Mouse (Mus musculus) stomach, embryonic 15.5 days (tissue): ENCODE data around the gene Homer2. TPM values are rescaled to one million over a fixed set of nuclear protein-coding genes. Genes with fewer than 3 reads are reported as not detected.

Source experiments
- ATAC-seq: fragments of 200-750 bp; cut with Nextera tagmentation; 2 replicates; pipeline ENCODE4 v1.8.0; 2017; ENCODE audit warnings: low read depth, moderate number of reproducible peaks, moderate TSS enrichment; ENCODE audit not compliant: insufficient read depth, low FRiP score
- H3K27ac ChIP-seq: fragments of 300-500 bp; sonication (generic); 2 replicates; pipeline ENCODE4 v1.5.1; 2015; ENCODE audit warnings: mild to moderate bottlenecking, inconsistent platforms
- H3K27me3 ChIP-seq: fragments of 300-500 bp; sonication (generic); replicated peaks from 2 replicates; pipeline ENCODE4 v1.6.1; 2015; ENCODE audit warnings: inconsistent platforms
- H3K36me3 ChIP-seq: fragments of 300-500 bp; sonication (generic); 2 replicates; pipeline ENCODE4 v1.6.1; 2015; ENCODE audit warnings: inconsistent platforms
- H3K4me1 ChIP-seq: fragments of 300-500 bp; sonication (generic); 2 replicates; pipeline ENCODE4 v1.6.1; 2015; ENCODE audit warnings: inconsistent platforms
- H3K4me2 ChIP-seq: fragments of 300-500 bp; sonication (generic); 2 replicates; pipeline ENCODE4 v1.6.1; 2015; ENCODE audit warnings: mild to moderate bottlenecking, inconsistent platforms
- H3K4me3 ChIP-seq: fragments of 300-500 bp; sonication (generic); replicated peaks from 2 replicates; pipeline ENCODE4 v1.5.1; 2015; ENCODE audit warnings: inconsistent platforms
- H3K9ac ChIP-seq: fragments of 300-500 bp; sonication (generic); 2 replicates; pipeline ENCODE4 v1.6.1; 2015; ENCODE audit warnings: inconsistent platforms
- H3K9me3 ChIP-seq: fragments of 300-500 bp; sonication (generic); 2 replicates; pipeline ENCODE4 v1.6.1; 2016; ENCODE audit warnings: inconsistent platforms
- WGBS: fragments of 180-500 bp; shearing (Covaris S2); methylation state at CpG from one replicate; pipeline ENCODE4 v1.1.7; 2015; 5-methylcytosine and 5-hydroxymethylcytosine counted together
- polyA plus RNA-seq: library from polyadenylated mRNA; unstranded; fragments of >200 nt; fragmentation: Nextera tagmentation; extraction: Ambion mirVana; gene quantifications from 2 replicates; pipeline ENCODE4 v1.2.1, GENCODE M21; 2015

Gene Homer2
- polyA plus RNA-seq = 37.9 and 50.0 TPM in 2 replicates

- H3K4me3 ChIP-seq = peak within 1 kb of the TSS; percentile 63
- peak within 1 kb of the TSS; percentile 77 for H3K27ac ChIP-seq
- peak; percentile 19; the same call in 1 of the 2 replicates for ATAC-seq
- 58% methylated on average over 14 of the region's 14 CpGs for WGBS
- H3K36me3 ChIP-seq = no peaks in the 10 kb centered on the region
- 0 out of 2 replicates have a peak, but pooled peaks cover 6% of the 10 kb centered on the region for H3K27me3 ChIP-seq
- H3K4me2 ChIP-seq = peak within 1 kb of the TSS; percentile 97
- H3K4me1 ChIP-seq = peaks cover 15% of the 10 kb centered on the region; the same call in 1 of the 2 replicates
- peak within 1 kb of the TSS; percentile 52 for H3K9ac ChIP-seq
- H3K9me3 ChIP-seq = no peaks in the 10 kb centered on the region
Measured at GRCm38 (mm10) chr7:81707471-81708140, at the start of gene Homer2. Gene Homer2, minus strand, starts transcription at chr7:81707527.

- H3K4me1 ChIP-seq = no peaks in the 10 kb centered on the region
- H3K36me3 ChIP-seq = no peaks in the 10 kb centered on the region
- H3K4me2 ChIP-seq = no peak overlapping the region
- WGBS = 80% methylated on average over 3 of the region's 3 CpGs
- no peak overlapping the region for H3K27ac ChIP-seq
- H3K4me3 ChIP-seq = no peak overlapping the region
- H3K9ac ChIP-seq = no peak overlapping the region
- H3K27me3 ChIP-seq = no peaks in the 10 kb centered on the region
- no peak for ATAC-seq
- H3K9me3 ChIP-seq = no peaks in the 10 kb centered on the region
Measured at GRCm38 (mm10) chr7:81747956-81748355, 40.6 kb upstream of the Homer2 start.

- 73% methylated on average over 4 of the region's 4 CpGs for WGBS
- no peak; the same call in 1 of the 2 replicates for ATAC-seq
Measured at GRCm38 (mm10) chr7:81744145-81744544, 36.8 kb upstream of the Homer2 start.

GRCm38 (mm10) chr7:81740010-81740409, 32.7 kb upstream of the Homer2 start:
- no peak for ATAC-seq
- H3K36me3 ChIP-seq = no peaks in the 10 kb centered on the region
- no peak overlapping the region for H3K4me2 ChIP-seq
- 86% methylated on average over 7 of the region's 7 CpGs for WGBS
- H3K4me3 ChIP-seq = no peak overlapping the region
- no peaks in the 10 kb centered on the region for H3K9me3 ChIP-seq
- no peak overlapping the region for H3K27ac ChIP-seq
- no peaks in the 10 kb centered on the region for H3K4me1 ChIP-seq
- H3K27me3 ChIP-seq = no peaks in the 10 kb centered on the region
- no peak overlapping the region for H3K9ac ChIP-seq

More at GRCm38 (mm10) chr7:81744145-81744544, 36.8 kb upstream of the Homer2 start:
- H3K4me1 ChIP-seq = no peaks in the 10 kb centered on the region
- no peaks in the 10 kb centered on the region for H3K36me3 ChIP-seq
- no peaks in the 10 kb centered on the region for H3K9me3 ChIP-seq
- H3K27me3 ChIP-seq = no peaks in the 10 kb centered on the region
- no peak overlapping the region for H3K9ac ChIP-seq
- H3K4me2 ChIP-seq = no peak overlapping the region
- H3K4me3 ChIP-seq = no peak overlapping the region
- H3K27ac ChIP-seq = no peak overlapping the region

GRCm38 (mm10) chr7:81738720-81739385, 31.5 kb upstream of the Homer2 start:
- Histone ChIP-seq H3K9ac (no peak overlapping the region), H3K4me2 (peak overlapping the region; percentile 30; the same call in 1 of the 2 replicates), H3K27me3 (no peaks in the 10 kb centered on the region), H3K4me1 (no peaks in the 10 kb centered on the region), H3K27ac (peak overlapping the region; percentile 59; the same call in 1 of the 2 replicates), H3K9me3 (no peaks in the 10 kb centered on the region), H3K4me3 (no peak overlapping the region), H3K36me3 (no peaks in the 10 kb centered on the region)
- ATAC-seq = peak; percentile 71
- WGBS = 52% methylated on average over 8 of the region's 8 CpGs

- H3K9me3 ChIP-seq = no peaks in the 10 kb centered on the region
- WGBS = 54% methylated on average over 9 of the region's 9 CpGs
- H3K27ac ChIP-seq = no peak overlapping the region
- H3K27me3 ChIP-seq = no peaks in the 10 kb centered on the region
- no peak for ATAC-seq
- H3K9ac ChIP-seq = no peak overlapping the region
- no peak overlapping the region for H3K4me3 ChIP-seq
- H3K4me1 ChIP-seq = no peaks in the 10 kb centered on the region
- H3K36me3 ChIP-seq = no peaks in the 10 kb centered on the region
- H3K4me2 ChIP-seq = no peak overlapping the region
Measured at GRCm38 (mm10) chr7:81735300-81736048, 28.1 kb upstream of the Homer2 start.

GRCm38 (mm10) chr7:81732183-81733089, 25.1 kb upstream of the Homer2 start:
- Histone ChIP-seq H3K4me2 (no peak overlapping the region), H3K27me3 (no peaks in the 10 kb centered on the region), H3K4me3 (no peak overlapping the region), H3K4me1 (no peaks in the 10 kb centered on the region), H3K36me3 (no peaks in the 10 kb centered on the region), H3K9ac (no peak overlapping the region), H3K27ac (no peak overlapping the region), H3K9me3 (no peaks in the 10 kb centered on the region)
- ATAC-seq = no peak
- whole genome bisulfite sequencing = 82% methylated on average over 12 of the region's 12 CpGs

- Histone ChIP-seq H3K36me3 (no peaks in the 10 kb centered on the region), H3K4me1 (no peaks in the 10 kb centered on the region), H3K4me3 (no peak overlapping the region), H3K27me3 (no peaks in the 10 kb centered on the region), H3K27ac (no peak overlapping the region), H3K9ac (no peak overlapping the region), H3K9me3 (no peaks in the 10 kb centered on the region), H3K4me2 (no peak overlapping the region)
- no peak for ATAC-seq
- WGBS = 78% methylated on average over 6 of the region's 6 CpGs
Measured at GRCm38 (mm10) chr7:81731181-81731651, 23.9 kb upstream of the Homer2 start.

GRCm38 (mm10) chr7:81729787-81730186, 22.5 kb upstream of the Homer2 start:
- Histone ChIP-seq H3K9ac (no peak overlapping the region), H3K27ac (no peak overlapping the region), H3K36me3 (no peaks in the 10 kb centered on the region), H3K4me1 (no peaks in the 10 kb centered on the region), H3K4me2 (no peak overlapping the region), H3K27me3 (no peaks in the 10 kb centered on the region), H3K4me3 (no peak overlapping the region), H3K9me3 (no peaks in the 10 kb centered on the region)
- WGBS = 77% methylated on average over 9 of the region's 9 CpGs
- no peak for ATAC-seq

GRCm38 (mm10) chr7:81727716-81728115, 20.4 kb upstream of the Homer2 start:
- ATAC-seq = no peak
- no peak overlapping the region for H3K4me3 ChIP-seq
- no peak overlapping the region for H3K27ac ChIP-seq
- no peaks in the 10 kb centered on the region for H3K27me3 ChIP-seq
- H3K36me3 ChIP-seq = no peaks in the 10 kb centered on the region
- no peak overlapping the region for H3K9ac ChIP-seq
- 65% methylated on average over 9 of the region's 9 CpGs for WGBS
- H3K4me1 ChIP-seq = no peaks in the 10 kb centered on the region
- H3K4me2 ChIP-seq = no peak overlapping the region
- no peaks in the 10 kb centered on the region for H3K9me3 ChIP-seq

- ATAC-seq = no peak
- no peaks in the 10 kb centered on the region for H3K9me3 ChIP-seq
- WGBS = 21% methylated on average over 2 of the region's 2 CpGs
- H3K4me1 ChIP-seq = no peaks in the 10 kb centered on the region
- H3K36me3 ChIP-seq = no peaks in the 10 kb centered on the region
- H3K27me3 ChIP-seq = no peaks in the 10 kb centered on the region
- no peak overlapping the region for H3K27ac ChIP-seq
- H3K4me2 ChIP-seq = no peak overlapping the region
- no peak overlapping the region for H3K4me3 ChIP-seq
- H3K9ac ChIP-seq = no peak overlapping the region
Measured at GRCm38 (mm10) chr7:81726728-81727005, 19.3 kb upstream of the Homer2 start.
